Mouse (Mus musculus): ENCODE measurements around the gene Timp3.

Timp3 gene

GRCm38 (mm10) chr10:86388803-86389202 is 88.6 kb downstream of the Timp3 start:
- no peak for DNase-seq (ENCODE audit: low spot score)

GRCm38 (mm10) chr10:86389357-86389756 is 89.2 kb downstream of the Timp3 start:
- no peak for DNase-seq (ENCODE audit: low spot score)

- DNase-seq (ENCODE audit: low spot score): no peak
Observed at GRCm38 (mm10) chr10:86389913-86390312, 89.7 kb downstream of the Timp3 start.

GRCm38 (mm10) chr10:86392399-86392798 is 92.2 kb downstream of the Timp3 start:
- DNase-seq (ENCODE audit: low spot score): no peak

DNA sequence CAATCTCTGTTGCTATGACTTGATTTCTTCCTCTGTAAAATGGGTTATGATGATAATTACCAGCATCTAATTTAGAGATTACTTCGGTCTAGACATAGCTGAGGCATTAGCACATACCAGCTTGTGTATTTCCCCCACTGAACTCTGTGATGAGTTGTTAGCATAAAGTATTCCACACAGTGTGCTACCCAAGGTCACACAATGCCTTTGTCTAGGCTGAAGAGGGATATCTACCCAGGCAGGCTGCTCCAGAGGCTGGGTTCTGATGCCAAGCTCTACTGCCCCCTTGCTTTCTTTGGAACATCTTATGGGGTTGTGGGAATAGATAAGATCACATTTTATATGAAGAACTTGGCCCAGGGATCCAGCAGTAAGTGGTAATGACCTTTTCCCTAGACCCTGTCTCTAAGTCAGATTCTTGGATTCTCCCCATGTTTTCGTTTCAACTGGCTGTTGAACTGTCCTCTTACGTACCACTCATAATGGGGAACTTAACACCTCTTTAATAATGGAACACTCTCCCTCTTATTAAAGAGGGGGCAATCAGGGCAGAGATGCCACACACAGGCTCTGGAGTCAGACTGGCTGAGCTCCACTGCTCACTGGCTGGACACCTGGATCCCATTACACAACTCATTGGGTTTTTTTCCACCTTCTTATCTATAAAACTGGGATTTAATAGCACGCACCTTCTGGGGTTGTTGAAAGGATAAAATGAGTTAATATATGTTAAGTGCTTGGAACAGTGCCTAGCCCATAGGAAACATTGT is 97.6 kb downstream of the Timp3 start:
- no peak for DNase-seq (ENCODE audit: low spot score)

DNA sequence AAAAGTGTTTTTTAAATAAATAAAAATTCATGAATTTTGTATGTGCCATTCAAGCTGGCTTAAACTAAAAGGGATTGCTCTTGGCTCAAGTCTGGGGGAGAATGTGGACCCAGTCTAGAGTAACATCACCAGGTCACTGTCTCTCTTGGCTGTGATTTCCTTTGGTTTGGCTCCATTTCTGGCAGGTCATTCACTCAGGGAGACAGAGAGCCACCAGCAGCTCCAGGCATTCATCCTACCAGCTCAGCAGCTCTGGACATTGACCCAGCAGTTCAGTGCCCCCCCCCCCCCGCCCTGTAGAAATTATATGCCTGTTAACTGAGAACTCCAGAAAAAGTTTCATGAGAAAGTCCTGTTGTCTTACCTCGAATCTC is 98.2 kb downstream of the Timp3 start:
- DNase-seq (ENCODE audit: low spot score): no peak

All from layer of hippocampus, adult 9-10 months (tissue).